Mouse (Mus musculus) liver, postnatal 0 days (tissue): Measurements from ENCODE around the gene Avpr1b.

Source experiments
- CTCF ChIP-seq: sonication (generic); IDR thresholded peaks from 2 replicates; pipeline ENCODE4 v1.5.1; 2016; ENCODE audit warnings: antibody characterized with exemption, low read depth
- EP300 ChIP-seq: IDR thresholded peaks from 2 replicates; pipeline ENCODE4 v1.6.1; 2016; ENCODE audit warnings: antibody characterized with exemption, low read depth, mild to moderate bottlenecking

GRCm38 (mm10) chr1:131642251-131642650 is 43.2 kb downstream of the Avpr1b start:
- no peak for TF ChIP-seq CTCF
- no peak for TF ChIP-seq EP300
